Mouse (Mus musculus) left cerebral cortex, adult 8-10 months (tissue): ENCODE results near the gene Prune2. TPM values are rescaled to one million over a fixed set of nuclear protein-coding genes. Genes with fewer than 3 reads are reported as not detected.

Source experiments
- DNase-seq, 2 experiments: peaks; one replicate each; pipeline ENCODE4 v3.0.0; 2022; ENCODE audit warnings: low spot score in 2 of 2
- total RNA-seq, 4 experiments: library from RNA; stranded (reverse); gene quantifications; 2 replicates each; pipeline ENCODE4 v1.2.4; 2022

Gene Prune2
- total RNA-seq: 100 to 1,000 TPM in 2 of 4 experiments, 10 to 100 TPM in 2; 89.6 to 103 (median 97.8) TPM

- DNase-seq: peak; percentile 4 to 15
Measured at GRCm38 (mm10) chr19:16955613-16956271, at the start of gene Prune2. Gene Prune2 (plus strand): TSS chr19:16956118.

GRCm38 (mm10) chr19:16911507-16911906, 44.4 kb upstream of the Prune2 start:
- DNase-seq: no peak

- DNase-seq: no peak
Measured at GRCm38 (mm10) chr19:16924516-16924915, 31.4 kb upstream of the Prune2 start.

DNA sequence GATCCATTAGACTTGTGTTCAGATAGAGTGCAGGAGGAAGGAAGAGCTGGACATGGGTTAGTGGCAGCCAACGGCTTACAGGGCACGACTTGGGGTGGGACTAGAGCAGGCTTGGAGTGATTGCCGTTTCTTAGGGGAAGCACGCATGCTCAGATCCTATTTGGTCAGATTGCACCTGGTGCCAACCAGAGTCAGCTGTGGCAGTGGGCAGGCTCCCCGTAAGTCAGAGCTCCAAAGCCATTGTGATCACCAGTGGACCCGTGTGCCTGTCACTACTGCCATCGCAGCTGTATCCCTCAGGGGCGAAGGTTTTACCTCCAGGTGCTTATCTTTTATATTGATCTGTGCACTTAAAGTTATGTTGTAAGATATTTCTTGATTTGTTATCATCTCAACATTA, 21.3 kb upstream of the Prune2 start:
- no peak for DNase-seq

DNA sequence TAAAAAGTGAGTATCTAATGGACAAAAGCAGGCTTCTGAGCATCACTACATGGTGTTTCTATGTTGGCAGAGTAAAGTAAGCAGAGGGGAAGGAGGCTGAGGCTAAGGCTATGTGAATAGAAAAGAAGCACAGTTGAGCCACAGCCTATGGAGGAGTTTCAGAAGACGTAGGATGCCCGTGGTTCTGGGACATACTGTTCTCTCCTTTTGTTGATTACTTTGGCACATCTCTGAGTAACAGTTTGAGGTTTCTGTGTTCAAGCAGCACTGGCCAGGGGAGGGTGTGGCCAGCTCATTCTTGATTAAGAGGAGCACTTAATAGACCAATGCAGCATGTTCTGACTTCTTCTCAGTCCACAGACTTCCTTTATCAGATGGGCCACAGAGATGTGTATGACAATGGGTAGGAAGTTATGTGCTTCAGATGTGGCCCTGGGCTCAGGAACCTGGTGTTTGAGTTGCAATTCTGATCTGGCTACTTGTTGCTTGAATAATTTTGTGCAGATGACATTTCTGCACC, 7.1 kb upstream of the Prune2 start:
- DNase-seq: no peak

DNA sequence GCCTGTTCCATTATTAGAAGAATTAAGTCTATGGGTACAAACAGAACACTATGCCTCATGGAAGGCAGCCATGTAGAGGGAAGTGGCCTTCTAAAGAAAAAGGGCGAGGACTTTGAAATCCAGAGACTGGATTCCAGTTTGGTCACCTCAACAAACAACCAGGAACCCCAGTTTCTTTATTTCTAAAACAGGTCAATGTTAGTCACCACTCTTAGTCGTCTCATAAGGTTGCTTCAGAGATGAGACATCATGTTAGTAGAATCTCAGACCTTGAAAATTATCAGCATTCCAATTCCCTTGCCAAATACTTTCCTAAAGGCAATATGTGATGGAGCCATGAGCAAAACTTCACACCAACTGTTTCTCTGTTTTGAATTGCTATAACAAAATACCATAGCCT, 6.6 kb upstream of the Prune2 start:
- DNase-seq: no peak

DNA sequence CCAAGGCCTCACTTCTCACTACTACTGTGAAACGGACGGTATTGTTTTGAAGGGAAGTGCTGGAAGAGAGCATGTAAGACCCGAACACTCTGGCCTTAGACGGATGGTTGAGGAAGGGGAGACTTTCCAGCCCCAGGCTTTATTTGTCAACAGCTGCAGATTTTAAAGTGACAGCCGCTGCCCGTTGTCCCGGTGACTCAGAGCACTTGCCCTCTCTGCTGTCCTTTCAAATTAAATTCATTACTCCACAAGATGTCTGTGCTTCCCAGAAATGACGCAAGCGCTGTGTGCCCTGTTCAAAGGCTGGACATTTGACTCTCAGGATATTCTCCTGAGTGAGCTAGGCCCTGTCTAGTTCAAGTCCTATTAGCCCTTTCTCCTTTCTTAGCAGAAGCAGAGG, 5.9 kb upstream of the Prune2 start:
- no peak for DNase-seq

GRCm38 (mm10) chr19:16950664-16951363, 5.1 kb upstream of the Prune2 start:
- DNase-seq: no peak

DNA sequence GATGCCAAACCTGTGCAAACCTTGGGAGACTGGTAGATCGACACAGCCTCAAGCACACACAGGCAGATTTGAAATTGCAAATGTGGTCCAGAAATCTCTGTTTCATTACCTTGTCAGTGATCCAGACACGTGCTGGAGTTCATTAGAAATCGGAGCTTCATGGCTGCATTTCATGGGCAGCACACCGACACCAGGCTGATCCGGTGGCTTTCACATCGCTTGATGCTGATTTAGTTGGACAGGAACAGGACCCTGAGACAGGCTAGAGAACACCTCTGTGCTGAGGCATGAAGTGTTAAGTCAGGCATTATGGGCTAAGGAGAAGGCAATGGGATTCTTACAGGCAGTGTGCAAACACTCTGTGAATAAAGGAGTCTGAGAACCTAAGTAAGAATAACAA, 1.2 kb upstream of the Prune2 start:
- DNase-seq: no peak

DNA sequence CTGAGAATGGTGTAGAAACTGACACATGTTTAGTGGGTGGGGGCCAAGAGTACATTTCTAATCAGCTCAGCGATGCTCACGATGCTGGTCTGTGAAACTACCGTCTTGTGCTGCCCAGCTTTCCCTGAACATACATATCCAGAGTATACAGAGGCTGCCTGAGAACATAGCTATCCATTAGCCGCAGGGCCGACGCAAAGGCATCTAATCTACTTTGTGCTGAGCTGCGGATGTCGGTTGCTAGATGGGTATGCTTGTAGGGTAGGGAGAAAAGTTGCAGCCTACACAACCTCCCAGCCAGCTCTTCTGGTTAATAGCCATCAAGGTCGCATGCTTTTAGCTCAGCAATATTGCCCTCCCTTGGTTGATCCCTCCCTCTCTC, 696 bp upstream of the Prune2 start:
- no peak for DNase-seq

GRCm38 (mm10) chr19:16956319-16956718, 401 bp downstream of the Prune2 start:
- DNase-seq: no peak

DNA sequence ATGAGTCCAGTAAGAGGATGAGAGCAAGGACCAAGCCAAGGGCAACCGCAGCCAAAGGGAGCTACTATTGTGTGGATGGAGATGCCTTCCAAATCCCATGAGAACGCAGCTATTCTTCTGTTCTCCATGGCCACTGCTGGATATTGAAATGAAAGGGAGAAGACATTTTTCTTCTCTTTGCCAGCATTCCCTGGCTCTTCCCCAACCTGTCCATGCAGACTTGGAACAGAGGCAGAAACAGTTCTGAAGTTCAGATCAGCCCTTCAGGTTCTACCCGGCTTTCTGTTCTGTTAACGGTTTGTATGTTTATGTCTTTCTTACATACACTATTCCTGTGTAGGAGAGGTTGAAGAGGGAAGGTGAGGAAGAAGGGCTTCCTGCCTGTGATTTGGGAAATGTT, 3.1 kb downstream of the Prune2 start:
- no peak for DNase-seq

DNA sequence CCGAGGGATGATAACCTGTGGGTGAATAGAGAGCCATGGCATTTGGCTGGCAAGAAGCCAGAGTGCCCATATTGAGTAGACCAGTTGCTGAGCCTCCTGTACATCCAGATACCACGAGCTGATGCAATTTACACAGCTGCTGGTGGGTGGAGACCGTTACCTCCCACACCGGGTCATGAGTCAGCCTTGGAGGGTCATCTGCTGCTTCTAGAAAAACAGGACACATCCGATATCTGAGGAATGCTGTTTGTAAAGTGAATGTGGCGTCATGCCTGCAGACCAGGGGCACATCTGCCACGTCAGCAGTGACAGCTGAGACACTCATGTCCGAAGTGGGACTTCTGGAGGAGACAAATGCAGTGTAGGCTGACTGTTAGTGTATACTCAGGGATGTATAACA, 3.6 kb downstream of the Prune2 start:
- no peak for DNase-seq

- DNase-seq: no peak
Measured at GRCm38 (mm10) chr19:16961036-16961435, 5.1 kb downstream of the Prune2 start.

DNA sequence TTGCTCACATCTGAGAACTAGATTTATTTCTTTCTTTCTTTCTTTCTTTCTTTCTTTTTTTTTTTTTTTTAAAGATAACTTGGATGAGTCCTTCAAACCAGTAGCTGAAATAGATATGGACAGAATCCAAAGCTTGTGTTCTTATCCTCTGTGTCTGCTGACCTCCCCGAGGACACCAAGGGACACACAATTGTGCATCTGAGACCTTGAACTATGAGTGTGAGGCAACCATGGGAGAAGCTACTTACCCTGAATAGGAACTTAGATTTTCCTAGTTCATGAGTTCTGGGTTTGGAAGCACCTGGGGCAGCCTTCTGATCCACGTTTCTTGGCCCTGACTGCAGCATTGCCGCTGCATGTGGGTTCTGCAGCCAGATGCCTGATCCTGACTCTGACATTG, 7.3 kb downstream of the Prune2 start:
- DNase-seq: no peak

DNA sequence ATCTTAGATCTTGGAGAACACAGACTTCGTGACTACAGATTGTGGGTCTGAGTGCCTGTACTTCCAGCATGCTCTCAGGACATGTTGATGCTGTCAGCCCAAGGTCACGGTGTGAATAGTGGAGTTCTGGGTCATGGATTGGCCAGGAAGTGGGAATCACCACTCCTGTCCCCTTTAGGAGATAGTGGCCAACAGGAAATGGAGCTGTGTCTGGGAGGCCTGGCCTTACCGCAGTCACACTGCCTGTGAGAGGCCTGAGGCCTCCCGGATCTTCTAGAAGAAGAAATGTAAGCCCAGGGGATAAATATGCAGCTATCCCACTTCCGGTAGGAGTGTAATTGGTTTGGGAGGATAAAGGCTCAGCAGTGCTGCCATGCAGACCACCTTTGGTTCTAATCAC, 12.8 kb downstream of the Prune2 start:
- DNase-seq: no peak

DNA sequence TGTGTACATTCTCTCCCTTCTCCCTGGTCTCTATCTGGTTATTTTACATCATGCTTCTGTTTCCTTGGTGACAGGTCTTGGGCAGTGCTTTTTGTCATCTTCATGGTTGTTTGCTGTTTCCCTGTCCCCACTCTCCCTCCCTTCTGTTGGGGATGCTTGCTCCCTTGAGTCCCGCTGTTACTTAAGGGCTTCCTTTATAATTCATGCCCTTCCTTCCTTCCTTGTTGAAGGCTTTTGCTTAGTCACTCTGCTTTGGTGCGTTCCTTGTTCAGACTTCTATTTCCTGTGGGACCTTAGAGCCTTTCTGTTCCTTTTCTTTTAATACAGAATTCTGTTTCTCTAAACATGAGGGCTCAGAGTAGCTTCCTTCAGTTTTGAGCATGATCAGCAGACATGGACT, 14.7 kb downstream of the Prune2 start:
- no peak for DNase-seq

DNA sequence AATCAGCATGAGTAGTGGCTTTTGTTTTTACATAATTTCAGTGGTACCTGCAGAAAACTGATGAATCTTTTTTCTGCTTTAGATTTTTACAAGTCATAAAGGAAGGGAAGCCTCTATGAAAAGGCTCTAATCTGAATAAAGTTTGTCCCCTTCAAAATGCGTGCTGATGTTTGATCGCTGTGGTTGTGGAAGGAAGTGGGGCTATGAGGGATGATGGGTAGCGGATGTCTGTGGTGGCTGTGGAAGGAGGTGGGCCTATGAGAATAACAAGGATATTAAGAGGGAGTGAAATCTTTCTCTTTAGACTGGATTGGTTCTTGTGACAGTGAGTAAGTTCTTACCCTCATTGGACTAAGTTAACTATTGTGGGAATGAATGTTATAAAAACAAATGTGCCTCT, 23.0 kb downstream of the Prune2 start:
- DNase-seq: no peak

DNA sequence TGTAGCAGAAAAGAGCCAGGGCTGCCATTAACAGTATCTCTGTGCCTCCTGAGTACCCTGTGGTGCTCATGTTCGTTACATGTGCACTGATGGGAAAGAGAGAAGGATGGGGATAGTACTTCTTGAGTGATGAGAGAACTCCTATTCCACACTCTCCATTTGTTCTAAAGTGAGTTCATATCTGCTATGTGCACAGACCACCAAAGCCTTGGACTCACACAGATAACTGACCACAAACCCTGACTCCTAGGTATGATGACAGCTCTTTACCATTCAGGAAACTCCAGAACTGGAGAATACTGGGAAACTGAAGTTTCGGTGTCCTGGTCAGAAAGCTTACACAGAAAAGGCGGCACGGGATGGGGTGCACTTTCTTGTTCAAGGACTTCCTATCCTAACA, 25.8 kb downstream of the Prune2 start:
- DNase-seq: no peak

GRCm38 (mm10) chr19:16984897-16985296, 29.0 kb downstream of the Prune2 start:
- DNase-seq: peak in 1 of 2 experiments; percentile 2

DNA sequence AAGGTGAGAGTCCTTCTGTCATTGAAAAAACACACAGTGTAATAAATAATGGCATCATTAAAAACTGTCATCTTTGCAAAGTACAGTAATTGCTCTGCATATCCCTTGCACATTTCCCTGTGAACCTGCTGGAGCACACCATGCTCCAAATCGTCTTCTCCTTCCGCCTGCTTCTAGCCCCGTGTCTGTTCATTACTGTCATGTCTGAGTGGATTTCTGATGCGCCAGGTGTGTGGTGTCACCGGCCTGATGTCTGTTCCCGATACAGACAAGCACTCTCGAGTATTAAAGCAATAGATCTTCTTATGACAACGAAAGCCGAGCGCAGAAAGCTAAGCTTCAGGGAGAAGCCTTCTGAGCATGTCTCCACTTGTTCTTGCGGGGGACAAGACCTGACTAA, 32.1 kb downstream of the Prune2 start:
- no peak for DNase-seq

- DNase-seq: no peak
Measured at GRCm38 (mm10) chr19:16992151-16992550, 36.2 kb downstream of the Prune2 start.

- no peak for DNase-seq
Measured at GRCm38 (mm10) chr19:16994260-16994659, 38.3 kb downstream of the Prune2 start.
